Mouse (Mus musculus): ENCODE results near the gene Snn. TPM values are rescaled to one million over a fixed set of nuclear protein-coding genes. Genes with fewer than 3 reads are reported as not detected.

The Snn gene
- polyA plus RNA-seq, 1 experiment from 2014 or later = 55.1 TPM

GRCm38 (mm10) chr16:11028206-11028605 is 32.5 kb upstream of the Snn start:
- H3K9me3 ChIP-seq (replicated peaks) = no peaks in the 10 kb centered on the region
- H3K27me3 ChIP-seq (ENCODE audit: low read depth, poor library complexity, severe bottlenecking) = no peaks in the 10 kb centered on the region
- no peak overlapping the region for H3K27ac ChIP-seq
- H3K4me3 ChIP-seq = no peak overlapping the region
- no peak for DNase-seq (ENCODE audit: low spot score)
- WGBS = 83% methylated on average over 7 of the region's 7 CpGs
- no peaks in the 10 kb centered on the region for H3K4me1 ChIP-seq
- no peaks in the 10 kb centered on the region for H3K36me3 ChIP-seq

DNA sequence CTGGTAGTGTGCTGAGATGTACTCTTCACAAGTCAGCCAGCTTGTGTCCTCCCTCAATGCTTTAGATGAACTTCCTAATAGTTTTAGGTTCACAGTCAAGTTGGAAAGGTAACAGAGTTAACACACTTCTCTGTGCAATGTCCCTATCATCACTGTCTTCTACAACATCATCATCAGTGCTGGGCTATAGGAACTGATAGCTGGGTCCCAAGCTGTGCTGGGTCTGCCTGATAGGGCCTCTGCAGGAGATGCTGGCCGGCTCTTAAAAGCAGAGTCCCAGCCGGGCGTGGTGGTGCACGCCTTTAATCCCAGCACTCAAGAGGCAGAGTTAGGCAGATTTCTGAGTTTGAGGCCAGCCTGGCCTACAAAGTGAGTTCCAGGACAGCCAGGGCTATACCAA is 29.9 kb upstream of the Snn start:
- H3K4me1 ChIP-seq = 0 out of 2 replicates have a peak, but pooled peaks cover under 1% of the 10 kb centered on the region
- H3K27ac ChIP-seq = no peak overlapping the region
- H3K9me3 ChIP-seq (replicated peaks) = no peaks in the 10 kb centered on the region
- no peak for DNase-seq (ENCODE audit: low spot score)
- H3K36me3 ChIP-seq = no peaks in the 10 kb centered on the region
- 81% methylated on average over 4 of the region's 4 CpGs for WGBS
- H3K27me3 ChIP-seq (ENCODE audit: low read depth, poor library complexity, severe bottlenecking) = no peaks in the 10 kb centered on the region
- H3K4me3 ChIP-seq = no peak overlapping the region

DNA sequence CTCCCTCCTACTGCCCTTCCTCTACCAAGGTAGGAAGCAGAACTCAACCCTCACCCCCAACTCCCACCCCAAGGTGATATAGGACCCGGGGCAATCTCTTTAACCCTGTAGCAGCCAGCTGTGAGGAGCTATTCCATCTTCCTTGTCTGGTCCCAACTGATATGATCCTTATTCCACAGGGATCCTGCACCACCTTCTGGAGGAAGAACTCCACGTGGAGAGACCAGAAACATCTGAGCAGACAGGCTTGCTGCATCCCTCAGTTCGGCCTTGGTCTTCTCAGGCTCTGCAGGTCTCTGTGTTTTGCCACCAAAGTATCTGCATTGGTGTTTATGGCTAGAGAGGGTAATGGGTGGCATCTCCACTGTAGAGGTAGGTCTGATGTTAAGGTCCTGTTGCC is 29.4 kb upstream of the Snn start:
- H3K4me1 ChIP-seq = 0 out of 2 replicates have a peak, but pooled peaks cover 2% of the 10 kb centered on the region
- no peak overlapping the region for H3K27ac ChIP-seq
- H3K9me3 ChIP-seq (replicated peaks) = no peaks in the 10 kb centered on the region
- WGBS = 58% methylated on average over 3 of the region's 3 CpGs
- H3K27me3 ChIP-seq (ENCODE audit: low read depth, poor library complexity, severe bottlenecking) = no peaks in the 10 kb centered on the region; the same call in 1 of the 2 replicates
- no peaks in the 10 kb centered on the region for H3K36me3 ChIP-seq
- DNase-seq (ENCODE audit: low spot score) = no peak
- no peak overlapping the region for H3K4me3 ChIP-seq

GRCm38 (mm10) chr16:11034193-11034803 is 26.4 kb upstream of the Snn start:
- Histone ChIP-seq H3K4me1 (0 out of 2 replicates have a peak, but pooled peaks cover 2% of the 10 kb centered on the region), H3K36me3 (no peaks in the 10 kb centered on the region), H3K27me3 (ENCODE audit: low read depth, poor library complexity, severe bottlenecking) (peaks cover 7% of the 10 kb centered on the region; the same call in 1 of the 2 replicates), H3K9me3 (replicated peaks) (no peaks in the 10 kb centered on the region), H3K4me3 (no peak overlapping the region), H3K27ac (no peak overlapping the region)
- 5% methylated on average over 4 of the region's 4 CpGs for WGBS
- DNase-seq (ENCODE audit: low spot score) = peak; percentile 89

DNA sequence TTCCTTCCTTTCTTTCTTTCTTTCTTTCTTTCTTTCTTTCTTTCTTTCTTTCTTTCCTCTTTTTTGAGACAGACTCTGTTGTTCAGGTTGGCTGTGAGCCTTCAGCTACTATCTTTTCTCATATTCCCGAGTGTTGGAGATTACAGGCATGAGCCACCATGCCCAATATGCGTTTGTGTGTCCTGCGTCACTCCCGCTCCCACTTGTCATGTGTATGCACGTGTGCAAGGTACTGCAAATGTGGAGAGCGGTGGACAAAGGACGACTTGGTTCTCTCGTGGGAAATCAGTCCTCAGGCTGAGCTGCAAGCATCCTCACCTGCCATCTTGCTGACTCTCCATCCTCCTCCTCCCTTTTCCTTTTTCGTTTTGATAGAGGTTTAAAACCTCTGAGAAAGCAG is 25.5 kb upstream of the Snn start:
- Histone ChIP-seq H3K27ac (no peak overlapping the region), H3K4me3 (no peak overlapping the region), H3K27me3 (ENCODE audit: low read depth, poor library complexity, severe bottlenecking) (peaks cover 7% of the 10 kb centered on the region; the same call in 1 of the 2 replicates), H3K4me1 (0 out of 2 replicates have a peak, but pooled peaks cover 2% of the 10 kb centered on the region), H3K9me3 (replicated peaks) (no peaks in the 10 kb centered on the region), H3K36me3 (no peaks in the 10 kb centered on the region)
- DNase-seq (ENCODE audit: low spot score) = no peak
- 89% methylated on average over 9 of the region's 9 CpGs for WGBS

DNA sequence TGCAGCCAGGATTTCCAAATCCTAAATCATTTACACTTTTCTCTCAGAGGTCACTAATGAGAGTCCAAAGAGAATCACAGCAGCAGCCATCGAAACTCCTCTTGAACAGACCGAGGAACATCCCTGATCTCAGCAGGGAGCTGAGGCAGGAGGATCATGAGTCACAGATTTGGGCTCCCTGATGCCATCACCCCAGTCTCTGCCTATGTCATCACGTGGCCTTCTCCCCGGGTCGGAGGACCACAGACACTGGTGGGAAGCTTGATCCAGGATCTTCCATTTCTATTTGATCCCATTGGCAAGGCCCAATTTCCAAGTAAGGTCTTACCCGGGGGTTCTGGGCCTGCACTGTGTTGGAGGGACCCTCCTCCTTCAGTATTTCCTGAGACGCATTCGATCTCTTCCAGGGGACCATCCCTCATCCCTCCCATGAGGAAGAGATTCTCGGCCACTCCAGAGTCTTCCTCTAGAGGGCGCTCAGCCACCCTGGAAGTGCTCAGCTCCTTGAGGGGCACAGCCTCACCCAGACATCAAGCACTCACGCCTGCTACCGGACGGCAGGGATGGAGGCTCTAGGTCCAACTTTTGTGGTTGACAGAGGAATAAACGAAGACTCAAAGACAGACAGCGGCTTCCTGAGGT is 24.8 kb upstream of the Snn start:
- H3K4me1 ChIP-seq = 0 out of 2 replicates have a peak, but pooled peaks cover 2% of the 10 kb centered on the region
- peaks cover 7% of the 10 kb centered on the region; the same call in 1 of the 2 replicates for H3K27me3 ChIP-seq (ENCODE audit: low read depth, poor library complexity, severe bottlenecking)
- 28% methylated on average over 15 of the region's 15 CpGs for WGBS
- no peaks in the 10 kb centered on the region for H3K36me3 ChIP-seq
- no peak overlapping the region for H3K27ac ChIP-seq
- no peaks in the 10 kb centered on the region for H3K9me3 ChIP-seq (replicated peaks)
- H3K4me3 ChIP-seq = no peak overlapping the region
- peak; percentile 85 for DNase-seq (ENCODE audit: low spot score)

DNA sequence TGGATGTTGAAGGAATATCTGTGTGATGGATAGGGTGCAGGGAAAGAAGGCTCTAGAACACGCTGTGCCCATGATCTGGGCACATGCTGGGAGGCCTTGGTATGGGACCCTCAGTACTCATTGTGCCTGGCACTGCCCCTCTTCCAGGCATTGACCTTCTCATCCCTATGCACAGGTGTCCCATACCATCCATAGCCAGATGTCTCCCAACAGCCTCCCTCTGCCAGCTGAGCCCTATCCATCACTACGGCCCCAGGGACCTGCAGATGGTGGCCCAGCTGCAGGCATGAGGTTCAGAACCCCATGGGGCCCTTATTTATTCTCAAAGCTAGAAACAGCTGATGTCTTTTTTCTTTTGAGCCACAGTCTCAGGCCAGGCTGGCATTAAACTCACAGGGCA is 20.1 kb upstream of the Snn start:
- H3K4me3 ChIP-seq = no peak overlapping the region
- H3K9me3 ChIP-seq (replicated peaks) = no peaks in the 10 kb centered on the region
- DNase-seq (ENCODE audit: low spot score) = no peak
- H3K4me1 ChIP-seq = peaks cover 10% of the 10 kb centered on the region; the same call in 1 of the 2 replicates
- no peak overlapping the region for H3K27ac ChIP-seq
- peaks cover 7% of the 10 kb centered on the region; the same call in 1 of the 2 replicates for H3K27me3 ChIP-seq (ENCODE audit: low read depth, poor library complexity, severe bottlenecking)
- no peaks in the 10 kb centered on the region for H3K36me3 ChIP-seq
- 82% methylated on average over 2 of the region's 2 CpGs for WGBS

DNA sequence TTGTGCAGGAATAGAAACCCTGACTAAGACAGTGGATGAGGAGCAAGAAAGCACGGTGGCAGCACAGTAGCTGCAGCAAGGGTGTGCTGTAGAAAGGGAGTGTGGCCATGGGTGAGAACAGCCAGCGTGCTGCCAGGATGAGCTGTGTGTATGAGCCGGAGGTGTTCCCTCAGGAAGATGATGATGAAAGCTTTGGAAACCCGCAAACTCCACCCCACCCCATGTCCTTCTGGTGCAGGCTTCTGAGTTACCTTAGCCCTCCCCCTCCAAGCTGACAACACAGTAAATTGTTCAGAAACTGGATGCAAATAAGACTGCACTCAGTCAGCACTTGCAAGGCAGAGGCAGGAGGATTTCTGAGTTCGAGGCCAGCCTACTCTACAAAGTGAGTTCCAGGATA is 17.5 kb upstream of the Snn start:
- WGBS = 91% methylated on average over 5 of the region's 5 CpGs
- no peaks in the 10 kb centered on the region for H3K9me3 ChIP-seq (replicated peaks)
- peaks cover 7% of the 10 kb centered on the region; the same call in 1 of the 2 replicates for H3K4me1 ChIP-seq
- no peaks in the 10 kb centered on the region for H3K27me3 ChIP-seq (ENCODE audit: low read depth, poor library complexity, severe bottlenecking)
- H3K27ac ChIP-seq = no peak overlapping the region
- no peak for DNase-seq (ENCODE audit: low spot score)
- no peak overlapping the region for H3K4me3 ChIP-seq
- no peaks in the 10 kb centered on the region for H3K36me3 ChIP-seq

DNA sequence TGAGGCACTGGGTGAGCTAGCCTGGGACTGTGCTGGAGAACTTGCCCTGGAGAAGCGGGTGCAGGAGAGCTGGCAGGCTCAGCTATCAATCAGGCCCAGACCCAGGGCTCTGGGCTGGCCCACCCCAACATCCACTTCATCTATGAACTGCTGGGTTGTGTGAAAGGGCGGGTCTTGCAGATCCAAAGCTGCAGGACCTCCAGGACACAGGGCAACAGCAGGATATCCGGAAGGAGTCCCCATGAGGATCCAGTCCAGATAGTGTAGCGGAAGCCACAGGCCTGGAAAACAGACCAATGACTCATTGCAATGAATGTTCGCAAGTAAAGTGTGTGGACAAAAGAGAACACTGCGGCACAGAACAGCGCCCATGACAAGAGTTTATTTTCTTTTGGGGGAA is 14.3 kb upstream of the Snn start:
- Histone ChIP-seq H3K4me1 (peaks cover 7% of the 10 kb centered on the region; the same call in 1 of the 2 replicates), H3K9me3 (replicated peaks) (no peaks in the 10 kb centered on the region), H3K27me3 (ENCODE audit: low read depth, poor library complexity, severe bottlenecking) (no peaks in the 10 kb centered on the region), H3K4me3 (no peak overlapping the region), H3K27ac (no peak overlapping the region), H3K36me3 (no peaks in the 10 kb centered on the region)
- WGBS = 91% methylated on average over 7 of the region's 7 CpGs
- no peak for DNase-seq (ENCODE audit: low spot score)

DNA sequence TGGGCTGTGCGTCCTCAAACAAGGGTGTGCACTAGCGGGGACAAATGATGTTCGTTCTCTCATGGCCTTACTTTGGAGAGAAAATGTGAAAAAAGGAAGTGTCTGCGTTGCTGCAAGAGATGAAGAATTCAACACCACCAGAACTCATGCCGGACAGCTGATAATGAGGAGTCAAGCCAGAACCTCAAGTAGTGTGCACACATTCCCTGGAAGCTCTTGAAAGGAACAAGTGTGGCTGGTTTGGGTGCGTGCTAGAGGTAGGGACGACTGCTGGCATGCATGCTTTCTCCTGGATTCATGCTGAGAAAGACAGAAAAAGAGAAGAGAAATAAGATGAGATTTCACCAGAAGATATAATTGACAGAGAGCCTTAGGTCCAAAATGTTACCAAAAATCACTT is 13.6 kb upstream of the Snn start:
- H3K4me3 ChIP-seq = no peak overlapping the region
- H3K27ac ChIP-seq = no peak overlapping the region
- no peaks in the 10 kb centered on the region for H3K27me3 ChIP-seq (ENCODE audit: low read depth, poor library complexity, severe bottlenecking)
- H3K4me1 ChIP-seq = peaks cover 7% of the 10 kb centered on the region; the same call in 1 of the 2 replicates
- H3K36me3 ChIP-seq = no peaks in the 10 kb centered on the region
- H3K9me3 ChIP-seq (replicated peaks) = no peaks in the 10 kb centered on the region
- WGBS = 88% methylated on average over 7 of the region's 7 CpGs
- DNase-seq (ENCODE audit: low spot score) = no peak

- no peak overlapping the region for H3K27ac ChIP-seq
- H3K4me1 ChIP-seq = 0 out of 2 replicates have a peak, but pooled peaks cover under 1% of the 10 kb centered on the region
- no peak for DNase-seq (ENCODE audit: low spot score)
- 86% methylated on average over 2 of the region's 2 CpGs for WGBS
- H3K9me3 ChIP-seq (replicated peaks) = no peaks in the 10 kb centered on the region
- H3K27me3 ChIP-seq (ENCODE audit: low read depth, poor library complexity, severe bottlenecking) = no peaks in the 10 kb centered on the region
- no peak overlapping the region for H3K4me3 ChIP-seq
- no peaks in the 10 kb centered on the region for H3K36me3 ChIP-seq
Observed at GRCm38 (mm10) chr16:11050226-11050625, 10.5 kb upstream of the Snn start.

DNA sequence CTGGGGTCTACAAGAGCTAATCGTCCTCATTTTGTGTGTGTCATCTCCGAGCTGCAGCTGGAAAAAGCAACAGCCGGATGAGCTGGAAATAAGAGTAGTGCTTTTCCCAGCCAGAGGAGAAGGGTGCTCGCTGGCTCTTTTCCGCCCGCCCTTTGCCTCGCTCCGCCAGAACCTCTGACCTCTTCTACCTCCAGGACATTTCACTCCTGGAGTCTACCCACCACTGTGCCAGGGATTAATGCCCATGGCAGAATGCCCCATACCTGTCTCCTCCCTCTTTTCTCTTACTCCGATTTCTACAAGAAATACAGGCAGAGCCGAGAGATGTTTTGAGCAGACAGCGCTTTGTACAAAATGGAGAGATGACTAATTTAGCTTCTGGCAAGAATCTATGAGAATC is 9.6 kb upstream of the Snn start:
- no peak for DNase-seq (ENCODE audit: low spot score)
- 89% methylated on average over 11 of the region's 11 CpGs for WGBS
- H3K4me1 ChIP-seq = peaks cover 9% of the 10 kb centered on the region
- H3K27me3 ChIP-seq (ENCODE audit: low read depth, poor library complexity, severe bottlenecking) = no peaks in the 10 kb centered on the region
- no peaks in the 10 kb centered on the region for H3K9me3 ChIP-seq (replicated peaks)
- no peak overlapping the region for H3K4me3 ChIP-seq
- H3K27ac ChIP-seq = no peak overlapping the region
- H3K36me3 ChIP-seq = no peaks in the 10 kb centered on the region

- no peak for DNase-seq (ENCODE audit: low spot score)
- Histone ChIP-seq H3K4me3 (no peak overlapping the region), H3K27ac (no peak overlapping the region), H3K4me1 (peaks cover 10% of the 10 kb centered on the region), H3K27me3 (ENCODE audit: low read depth, poor library complexity, severe bottlenecking) (no peaks in the 10 kb centered on the region), H3K36me3 (no peaks in the 10 kb centered on the region), H3K9me3 (replicated peaks) (no peaks in the 10 kb centered on the region)
- 67% methylated on average over 6 of the region's 6 CpGs for WGBS
Observed at GRCm38 (mm10) chr16:11054409-11054808, 6.3 kb upstream of the Snn start.

Data from limb, embryonic 10.5 days (tissue).